Mouse (Mus musculus) CH12F3 (cell line): ENCODE results near the gene Asic2.

Experiments used
- in situ Hi-C: fragments of 300-500 bp; cut with MboI; formaldehyde crosslinking; loops from 2 replicates; pipeline ENCODE4 v1.14.3; 2020; ENCODE audit warnings: low sequenced_read_pairs

The Asic2 gene

GRCm38 (mm10) chr11:81064006-81064405 lies 904.3 kb downstream of the Asic2 start:
- in situ Hi-C loops = no loop called here

- in situ Hi-C loops = no loop called here
Observed at GRCm38 (mm10) chr11:81060077-81060476, 908.2 kb downstream of the Asic2 start.

GRCm38 (mm10) chr11:81059546-81059945 lies 908.7 kb downstream of the Asic2 start:
- in situ Hi-C loops = no loop called here

GRCm38 (mm10) chr11:81057506-81057905 lies 910.8 kb downstream of the Asic2 start:
- in situ Hi-C loops = no loop called here

- in situ Hi-C loops = no loop called here
Observed at GRCm38 (mm10) chr11:81056776-81057175, 911.5 kb downstream of the Asic2 start.

DNA sequence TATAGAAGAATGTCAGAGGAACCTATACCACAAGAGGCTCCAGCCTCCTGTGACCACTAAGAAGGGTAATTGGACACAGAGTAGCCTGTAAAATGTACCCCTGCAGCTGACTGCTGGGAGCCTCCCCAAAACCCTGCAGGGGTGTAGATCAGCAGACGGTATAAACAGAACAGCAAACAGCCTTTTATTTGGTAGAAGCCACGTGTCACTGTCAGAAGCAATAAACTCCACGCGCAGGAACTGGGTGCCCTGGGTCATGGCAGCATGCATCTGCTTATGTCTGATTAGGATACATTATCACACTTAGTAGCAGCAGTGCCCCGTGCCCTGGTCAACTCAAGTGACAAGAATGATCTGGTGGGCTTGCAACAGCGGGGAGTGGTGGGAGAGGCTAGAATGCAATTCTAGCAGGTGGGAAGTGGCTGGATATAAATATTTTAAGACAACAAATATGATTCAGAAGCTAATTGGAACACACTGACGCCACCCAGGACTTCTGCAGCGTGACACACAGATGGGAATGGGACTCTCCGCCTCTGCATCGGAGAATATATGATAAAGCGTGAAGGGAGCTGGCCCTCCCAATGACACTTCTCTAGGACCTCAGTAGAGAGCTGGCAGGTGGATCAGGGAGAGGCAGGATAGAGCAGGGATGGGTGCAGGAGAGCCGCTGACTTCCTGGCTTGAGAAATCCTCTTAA lies 912.7 kb downstream of the Asic2 start:
- in situ Hi-C loops = no loop called here

GRCm38 (mm10) chr11:81053826-81054225 lies 914.4 kb downstream of the Asic2 start:
- in situ Hi-C loops = no loop called here

GRCm38 (mm10) chr11:81041671-81042070 lies 926.6 kb downstream of the Asic2 start:
- in situ Hi-C loops = no loop called here

- in situ Hi-C loops = no loop called here
Observed at GRCm38 (mm10) chr11:81039976-81040375, 928.3 kb downstream of the Asic2 start.

DNA sequence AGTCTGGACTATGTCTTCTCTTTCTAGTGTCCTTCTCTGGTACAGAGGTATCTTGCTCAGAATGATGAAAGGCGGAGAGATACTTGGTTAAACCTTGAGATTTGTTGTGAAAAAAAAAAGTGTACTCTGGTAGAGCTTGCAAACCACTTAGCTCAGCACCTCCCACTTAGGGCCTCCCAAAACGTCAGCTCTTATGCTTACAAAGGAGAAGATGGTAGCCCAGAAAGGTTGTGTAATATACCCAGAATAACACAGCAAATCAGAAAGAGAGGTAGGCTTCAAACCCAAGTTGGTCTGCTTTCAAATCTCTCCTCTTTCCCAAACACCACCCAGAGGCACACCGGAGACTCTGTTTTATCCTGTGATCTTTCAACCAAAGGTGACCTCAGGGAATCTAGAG lies 936.1 kb downstream of the Asic2 start:
- in situ Hi-C loops = no loop called here

- in situ Hi-C loops = no loop called here
Observed at GRCm38 (mm10) chr11:81014776-81015175, 953.5 kb downstream of the Asic2 start.

DNA sequence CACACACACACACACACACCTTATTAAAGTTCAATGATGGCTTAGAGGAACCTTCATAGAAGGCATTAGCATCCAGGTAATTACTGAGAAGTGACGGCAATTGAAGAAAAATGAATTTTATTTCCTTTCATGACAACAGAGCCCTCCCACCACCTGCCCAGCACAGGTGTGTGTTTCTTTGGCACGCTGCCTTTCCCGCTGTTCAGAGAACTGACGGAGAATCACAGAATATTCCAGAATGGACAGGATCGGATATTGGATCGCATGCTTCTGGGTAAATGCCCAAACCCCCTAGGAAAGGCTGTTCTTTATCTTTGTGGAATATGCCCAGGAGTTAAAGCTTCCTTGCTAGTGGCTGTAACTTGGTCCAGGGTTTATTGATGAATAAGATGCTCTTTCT lies 954.8 kb downstream of the Asic2 start:
- in situ Hi-C loops = no loop called here

GRCm38 (mm10) chr11:81010766-81011165 lies 957.5 kb downstream of the Asic2 start:
- in situ Hi-C loops = no loop called here

DNA sequence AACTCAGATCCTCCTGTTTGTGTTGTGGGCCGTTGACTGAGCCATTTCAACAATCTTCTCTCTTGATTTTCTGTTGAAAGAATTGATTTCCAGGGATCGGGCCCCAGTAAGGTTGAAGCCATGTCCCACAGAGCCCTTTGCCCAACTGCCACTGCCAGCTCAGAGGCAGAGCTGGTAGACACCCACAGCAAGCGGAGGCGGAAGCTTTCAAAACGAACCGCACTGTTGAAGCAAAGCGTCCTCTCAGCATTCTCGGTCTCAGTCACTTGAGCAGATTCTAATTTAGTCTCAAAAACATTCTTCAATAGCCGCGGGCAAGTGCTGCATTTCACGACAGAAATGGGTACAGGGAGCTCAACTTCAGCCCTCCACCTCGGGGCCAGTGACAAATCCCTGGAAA lies 958.9 kb downstream of the Asic2 start:
- in situ Hi-C loops = no loop called here

- in situ Hi-C loops = no loop called here
Observed at GRCm38 (mm10) chr11:81005831-81006230, 962.4 kb downstream of the Asic2 start.

- in situ Hi-C loops = no loop called here
Observed at GRCm38 (mm10) chr11:81002769-81003430, 965.4 kb downstream of the Asic2 start.

DNA sequence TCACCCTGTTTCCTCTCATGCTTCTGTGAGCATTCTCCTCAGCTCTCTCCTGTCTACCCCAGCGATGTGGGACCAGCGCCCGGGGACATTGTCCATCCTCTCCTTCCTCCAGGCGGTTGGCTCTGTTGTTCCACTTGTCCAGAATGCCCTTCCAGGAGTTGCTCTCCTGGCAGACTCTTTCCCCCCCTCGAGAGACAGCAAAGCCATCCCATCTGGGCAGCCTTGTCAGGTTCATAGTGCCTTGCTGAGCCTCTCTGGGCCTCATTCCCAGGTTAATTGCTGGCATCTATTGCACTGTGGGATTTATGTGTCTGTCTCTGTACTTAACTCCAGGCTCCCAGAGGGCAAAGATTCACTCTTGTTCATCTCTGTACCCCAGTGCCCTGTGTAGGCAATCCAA lies 972.6 kb downstream of the Asic2 start:
- in situ Hi-C loops = no loop called here

GRCm38 (mm10) chr11:80983530-80983929 lies 984.7 kb downstream of the Asic2 start:
- in situ Hi-C loops = no loop called here

GRCm38 (mm10) chr11:80976239-80976855 lies 991.9 kb downstream of the Asic2 start:
- in situ Hi-C loops = no loop called here

DNA sequence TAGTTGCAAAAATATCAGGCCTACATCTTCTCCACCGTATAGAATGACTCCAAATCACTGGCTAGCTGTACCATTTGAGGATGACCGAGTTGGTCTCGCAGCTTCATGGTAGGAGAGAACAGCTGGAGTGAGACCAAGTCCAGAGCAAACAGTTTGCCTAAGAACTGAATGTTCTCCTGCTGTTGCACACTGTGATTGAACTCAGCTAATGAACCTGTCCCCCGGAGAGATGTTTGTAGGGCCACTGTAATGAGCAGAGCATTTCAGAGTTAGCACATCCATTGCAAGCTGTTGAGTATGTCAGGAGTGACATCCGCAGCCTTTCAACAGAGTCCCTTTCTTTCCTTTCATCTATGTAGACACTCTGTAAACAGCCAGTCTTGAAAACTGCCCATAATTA lies 993.6 kb downstream of the Asic2 start:
- in situ Hi-C loops = no loop called here

DNA sequence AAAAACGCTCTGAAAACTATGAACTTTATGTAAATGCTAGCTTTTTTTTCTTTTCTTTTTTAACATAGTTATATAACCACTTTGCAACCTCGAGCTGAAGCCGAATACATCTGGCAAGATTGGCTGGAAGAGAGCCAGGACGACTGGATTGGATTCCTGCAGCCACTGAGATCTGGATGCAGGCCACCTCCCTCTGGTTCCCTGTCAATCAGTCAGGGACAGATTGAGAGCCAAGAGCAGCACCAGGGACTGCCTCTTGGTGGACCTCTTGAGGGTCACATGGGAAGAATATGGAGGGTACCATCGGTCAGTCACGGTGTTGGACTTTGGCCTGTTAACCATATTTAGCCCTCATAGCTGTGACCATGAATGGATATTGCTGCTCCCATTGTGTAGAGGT lies 994.3 kb downstream of the Asic2 start:
- in situ Hi-C loops = no loop called here

DNA sequence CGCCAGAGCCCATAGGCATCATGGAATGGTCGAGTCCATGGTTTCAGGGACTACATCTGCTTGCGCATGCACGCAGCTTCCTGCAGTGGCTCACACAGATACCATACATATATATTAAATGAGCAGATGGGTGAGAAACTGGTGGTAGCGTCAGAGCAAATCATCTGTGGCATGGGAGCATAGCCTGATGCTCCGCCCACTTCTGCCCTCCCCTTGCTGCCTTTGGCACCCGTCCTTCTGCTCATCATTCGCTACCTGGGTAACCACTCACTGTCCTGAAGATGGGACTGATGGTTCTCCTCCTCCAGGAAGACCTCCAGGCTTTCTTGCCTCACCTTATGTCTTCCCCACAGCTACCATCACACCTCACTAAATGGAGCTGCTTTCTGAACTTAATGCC lies 995.0 kb downstream of the Asic2 start:
- in situ Hi-C loops = no loop called here
